Mouse (Mus musculus) lung, embryonic 15.5 days (tissue): ENCODE results near the gene Defa35. TPM values are rescaled to one million over a fixed set of nuclear protein-coding genes. Genes with fewer than 3 reads are reported as not detected.
"Not testable (repeated sequence)": the region's sequence is repeated elsewhere in the genome, so short reads cannot be mapped to it uniquely, and the experiment has no call there.

Experiments used
- ATAC-seq: fragments of 200-750 bp; cut with Nextera tagmentation; 2 replicates; pipeline ENCODE4 v1.8.0; 2017; ENCODE audit warnings: moderate number of reproducible peaks, borderline replicate concordance; ENCODE audit not compliant: low FRiP score, low TSS enrichment; ENCODE audit errors: extremely low read depth
- H3K27ac ChIP-seq: fragments of 300-500 bp; sonication (generic); 2 replicates; pipeline ENCODE4 v1.5.1; 2015; ENCODE audit warnings: moderate library complexity, mild to moderate bottlenecking, inconsistent platforms
- H3K27me3 ChIP-seq: fragments of 300-500 bp; sonication (generic); 2 replicates; pipeline ENCODE4 v1.6.1; 2015; ENCODE audit warnings: inconsistent platforms
- H3K36me3 ChIP-seq: fragments of 300-500 bp; sonication (generic); 2 replicates; pipeline ENCODE4 v1.6.1; 2015; ENCODE audit warnings: inconsistent platforms
- H3K4me1 ChIP-seq: fragments of 300-500 bp; sonication (generic); 2 replicates; pipeline ENCODE4 v1.6.1; 2015; ENCODE audit warnings: inconsistent platforms
- H3K4me2 ChIP-seq: fragments of 300-500 bp; sonication (generic); 2 replicates; pipeline ENCODE4 v1.6.1; 2015; ENCODE audit warnings: inconsistent platforms, mild to moderate bottlenecking, moderate library complexity
- H3K4me3 ChIP-seq: fragments of 300-500 bp; sonication (generic); 2 replicates; pipeline ENCODE4 v1.5.1; 2015; ENCODE audit warnings: mild to moderate bottlenecking, inconsistent platforms
- H3K9ac ChIP-seq: fragments of 300-500 bp; sonication (generic); 2 replicates; pipeline ENCODE4 v1.6.1; 2015; ENCODE audit warnings: inconsistent platforms
- H3K9me3 ChIP-seq: fragments of 300-500 bp; sonication (generic); 2 replicates; pipeline ENCODE4 v1.6.1; 2016; ENCODE audit warnings: inconsistent platforms
- WGBS: fragments of 180-500 bp; shearing (Covaris S2); methylation state at CpG from one replicate; pipeline ENCODE4 v1.1.7; 2015; 5-methylcytosine and 5-hydroxymethylcytosine counted together
- polyA plus RNA-seq: library from polyadenylated mRNA; unstranded; fragments of >200 nt; fragmentation: Nextera tagmentation; extraction: Ambion mirVana; gene quantifications from 2 replicates; pipeline ENCODE4 v1.2.1, GENCODE M21; 2015

Defa35 gene
- not detected in 2 replicates for polyA plus RNA-seq

- H3K27ac ChIP-seq, H3K4me3 ChIP-seq, H3K4me2 ChIP-seq, H3K27me3 ChIP-seq, ATAC-seq, H3K9ac ChIP-seq, H3K9me3 ChIP-seq, H3K4me1 ChIP-seq, H3K36me3 ChIP-seq: not testable (repeated sequence)
- WGBS: 74% methylated on average over 1 of the region's 1 CpGs
Measured at GRCm38 (mm10) chr8:21064738-21065137, at the start of gene Defa35. Gene Defa35, plus strand, starts transcription at chr8:21065038.

- H3K4me2 ChIP-seq, H3K9me3 ChIP-seq: not testable (repeated sequence)
- no CpG with 5 or more reads among the region's 1 CpGs for WGBS
Measured at GRCm38 (mm10) chr8:21025245-21025644, 39.6 kb upstream of the Defa35 start, which contains the start of gene Defa21. Gene Defa21, plus strand, starts transcription at chr8:21025545.

GRCm38 (mm10) chr8:21054747-21055146 lies 10.1 kb upstream of the Defa35 start, which contains the start of gene Defa23:
Gene Defa23, plus strand, starts transcription at chr8:21055047.
- not testable (repeated sequence) for H3K4me3 ChIP-seq, H3K4me1 ChIP-seq, H3K4me2 ChIP-seq, H3K9ac ChIP-seq, H3K27ac ChIP-seq, H3K36me3 ChIP-seq, ATAC-seq, H3K27me3 ChIP-seq, H3K9me3 ChIP-seq
- no CpG with 5 or more reads among the region's 1 CpGs for whole genome bisulfite sequencing

More at GRCm38 (mm10) chr8:21025245-21025644, 39.6 kb upstream of the Defa35 start, which contains the start of gene Defa21:
- not testable (repeated sequence) for H3K36me3 ChIP-seq, H3K27me3 ChIP-seq, ATAC-seq, H3K9ac ChIP-seq, H3K4me3 ChIP-seq, H3K4me1 ChIP-seq, H3K27ac ChIP-seq

GRCm38 (mm10) chr8:21084142-21084541 lies 19.3 kb downstream of the Defa35 start, which contains the start of gene Defa25:
Gene Defa25, plus strand, starts transcription at chr8:21084442.
- not testable (repeated sequence) for ATAC-seq, H3K4me1 ChIP-seq, H3K9ac ChIP-seq, H3K4me2 ChIP-seq, H3K27me3 ChIP-seq, H3K27ac ChIP-seq, H3K9me3 ChIP-seq, H3K4me3 ChIP-seq, H3K36me3 ChIP-seq

- no peak overlapping the region for H3K9ac ChIP-seq
- H3K4me1 ChIP-seq: no peaks in the 10 kb centered on the region
- H3K36me3 ChIP-seq: no peaks in the 10 kb centered on the region
- no peak overlapping the region for H3K4me2 ChIP-seq
- H3K27ac ChIP-seq: no peak overlapping the region
- ATAC-seq: no peak
- H3K27me3 ChIP-seq: no peaks in the 10 kb centered on the region
- no peaks in the 10 kb centered on the region for H3K9me3 ChIP-seq
- H3K4me3 ChIP-seq: no peak overlapping the region
- WGBS: 38% methylated on average over 4 of the region's 4 CpGs
Measured at GRCm38 (mm10) chr8:21093106-21093505, 28.3 kb downstream of the Defa35 start.

- not testable (repeated sequence) for H3K9me3 ChIP-seq, H3K4me2 ChIP-seq, H3K4me1 ChIP-seq, H3K36me3 ChIP-seq, H3K27me3 ChIP-seq, H3K27ac ChIP-seq, ATAC-seq, H3K9ac ChIP-seq, H3K4me3 ChIP-seq
- WGBS: no CpG with 5 or more reads among the region's 2 CpGs
Measured at GRCm38 (mm10) chr8:21095950-21096349, 31.1 kb downstream of the Defa35 start, which contains the start of gene Gm14851. Gene Gm14851, minus strand, starts transcription at chr8:21096050.

Other genes with a start within 250 kb of the Defa35 start
- not detected in 2 replicates for gene Defb33, start 172.4 kb upstream of the Defa35 start, polyA plus RNA-seq
- gene Gm15056, start 162.4 kb upstream of the Defa35 start, polyA plus RNA-seq: not detected in 2 replicates
- not detected in 2 replicates for gene Gm6040, start 143.0 kb upstream of the Defa35 start, polyA plus RNA-seq
- not detected in 2 replicates for gene AY761185, start 120.3 kb upstream of the Defa35 start, polyA plus RNA-seq
- gene Defa21, start 39.5 kb upstream of the Defa35 start, polyA plus RNA-seq: not detected in 2 replicates
- not detected in 2 replicates for gene Defa23, start 10.0 kb upstream of the Defa35 start, polyA plus RNA-seq
- not detected in 2 replicates for gene Defa25, start 19.4 kb downstream of the Defa35 start, polyA plus RNA-seq
- not detected in 2 replicates for gene Gm14851, start 31.0 kb downstream of the Defa35 start, polyA plus RNA-seq
- not detected in 2 replicates for gene Defa30, start 69.6 kb downstream of the Defa35 start, polyA plus RNA-seq
- not detected in 2 replicates for gene Defa22, start 97.2 kb downstream of the Defa35 start, polyA plus RNA-seq
- gene Defa31, start 126.6 kb downstream of the Defa35 start, polyA plus RNA-seq: not detected in 2 replicates
- not detected in 2 replicates for gene Gm15293, start 136.5 kb downstream of the Defa35 start, polyA plus RNA-seq
- not detected in 2 replicates for gene Gm15292, start 184.7 kb downstream of the Defa35 start, polyA plus RNA-seq